Mouse (Mus musculus): ENCODE measurements around the gene Lrrc56.

Gene Lrrc56

GRCm38 (mm10) chr7:141192776-141193347 is 1.1 kb upstream of the Lrrc56 start:
- no peak for DNase-seq

GRCm38 (mm10) chr7:141193348-141193856 is 555 bp upstream of the Lrrc56 start:
- DNase-seq = peak; percentile 67

- no peak for DNase-seq
Observed at GRCm38 (mm10) chr7:141194409-141194808, 452 bp downstream of the Lrrc56 start.

GRCm38 (mm10) chr7:141194830-141195229 is 873 bp downstream of the Lrrc56 start:
- peak; percentile 98 for DNase-seq

GRCm38 (mm10) chr7:141195754-141196153 is 1.8 kb downstream of the Lrrc56 start:
- DNase-seq = no peak

- DNase-seq = no peak
Observed at GRCm38 (mm10) chr7:141196619-141197282, 2.8 kb downstream of the Lrrc56 start.

- DNase-seq = no peak
Observed at GRCm38 (mm10) chr7:141198121-141198520, 4.2 kb downstream of the Lrrc56 start.

GRCm38 (mm10) chr7:141204546-141204945 is 10.6 kb downstream of the Lrrc56 start:
- DNase-seq = no peak

- no peak for DNase-seq
Observed at GRCm38 (mm10) chr7:141205504-141205903, 11.5 kb downstream of the Lrrc56 start.

GRCm38 (mm10) chr7:141206182-141206937 is 12.4 kb downstream of the Lrrc56 start:
- no peak for DNase-seq

- DNase-seq = no peak
Observed at GRCm38 (mm10) chr7:141209526-141209925, 15.6 kb downstream of the Lrrc56 start.

- DNase-seq = no peak
Observed at GRCm38 (mm10) chr7:141210137-141210536, 16.2 kb downstream of the Lrrc56 start.

GRCm38 (mm10) chr7:141210606-141211131 is 16.7 kb downstream of the Lrrc56 start:
- DNase-seq = no peak

- DNase-seq = no peak
Observed at GRCm38 (mm10) chr7:141213133-141213532, 19.2 kb downstream of the Lrrc56 start.

- DNase-seq = no peak
Observed at GRCm38 (mm10) chr7:141213605-141214235, 19.8 kb downstream of the Lrrc56 start, which contains the start of gene Lmntd2. Gene Lmntd2 (minus strand): TSS chr7:141214080.

GRCm38 (mm10) chr7:141214310-141214709 is 20.4 kb downstream of the Lrrc56 start:
- DNase-seq = no peak

- peak; percentile 97 for DNase-seq
Observed at GRCm38 (mm10) chr7:141215101-141215879, 21.3 kb downstream of the Lrrc56 start, which contains the start of gene Rassf7. Gene Rassf7 (plus strand): TSS chr7:141215860.

GRCm38 (mm10) chr7:141215880-141216733 is 22.1 kb downstream of the Lrrc56 start:
- no peak for DNase-seq

GRCm38 (mm10) chr7:141216894-141217293 is 22.9 kb downstream of the Lrrc56 start:
- no peak for DNase-seq

GRCm38 (mm10) chr7:141217343-141218013 is 23.5 kb downstream of the Lrrc56 start:
- no peak for DNase-seq

Measured in thymus, postnatal 4 days (tissue).